Mouse (Mus musculus): ENCODE data around the gene Gpr15. TPM values are rescaled to one million over a fixed set of nuclear protein-coding genes. Genes with fewer than 3 reads are reported as not detected.

The Gpr15 gene
- polyA plus RNA-seq, 1 experiment from 2014 or later: not detected

- H3K27me3 ChIP-seq (replicated peaks; ENCODE audit: control insufficient read depth, insufficient read depth, low read length): no peaks in the 10 kb centered on the region
- H3K9ac ChIP-seq (ENCODE audit: low read length): no peak overlapping the region
- H3K27ac ChIP-seq (ENCODE audit: low read depth, low read length): no peak overlapping the region
- H3K4me2 ChIP-seq (ENCODE audit: low read length): no peak overlapping the region
- DNase-seq (ENCODE audit: low spot score): no peak
- H3K4me3 ChIP-seq (ENCODE audit: low read depth, low read length): no peak overlapping the region
- H3K36me3 ChIP-seq (ENCODE audit: control insufficient read depth, insufficient read depth, low read length): no peaks in the 10 kb centered on the region
- ATAC-seq: no peak
- WGBS: 91% methylated on average over 5 of the region's 5 CpGs
- H3K4me1 ChIP-seq (ENCODE audit: control insufficient read depth, insufficient read depth, low read length): no peaks in the 10 kb centered on the region
- no peaks in the 10 kb centered on the region for H3K9me3 ChIP-seq (replicated peaks; ENCODE audit: control insufficient read depth, low read length)
Measured at GRCm38 (mm10) chr16:58694091-58694490, 24.8 kb downstream of the Gpr15 start.

- no peak for ATAC-seq
- WGBS: 85% methylated on average over 5 of the region's 5 CpGs
- H3K27ac ChIP-seq (ENCODE audit: low read depth, low read length): no peak overlapping the region
Measured at GRCm38 (mm10) chr16:58690322-58690732, 28.5 kb downstream of the Gpr15 start.

GRCm38 (mm10) chr16:58689555-58690169 is 29.2 kb downstream of the Gpr15 start:
- Histone ChIP-seq H3K27ac (ENCODE audit: low read depth, low read length) (no peak overlapping the region), H3K27me3 (replicated peaks; ENCODE audit: control insufficient read depth, insufficient read depth, low read length) (no peaks in the 10 kb centered on the region), H3K9ac (ENCODE audit: low read length) (no peak overlapping the region), H3K4me1 (ENCODE audit: control insufficient read depth, insufficient read depth, low read length) (no peaks in the 10 kb centered on the region), H3K36me3 (ENCODE audit: control insufficient read depth, insufficient read depth, low read length) (no peaks in the 10 kb centered on the region), H3K4me2 (ENCODE audit: low read length) (no peak overlapping the region), H3K9me3 (replicated peaks; ENCODE audit: control insufficient read depth, low read length) (no peaks in the 10 kb centered on the region), H3K4me3 (ENCODE audit: low read depth, low read length) (no peak overlapping the region)
- no peak for DNase-seq (ENCODE audit: low spot score)
- 89% methylated on average over 5 of the region's 5 CpGs for WGBS
- ATAC-seq: no peak

More at GRCm38 (mm10) chr16:58690322-58690732, 28.5 kb downstream of the Gpr15 start:
- Histone ChIP-seq H3K9ac (ENCODE audit: low read length) (no peak overlapping the region), H3K4me1 (ENCODE audit: control insufficient read depth, insufficient read depth, low read length) (no peaks in the 10 kb centered on the region), H3K36me3 (ENCODE audit: control insufficient read depth, insufficient read depth, low read length) (no peaks in the 10 kb centered on the region), H3K9me3 (replicated peaks; ENCODE audit: control insufficient read depth, low read length) (no peaks in the 10 kb centered on the region), H3K4me2 (ENCODE audit: low read length) (no peak overlapping the region), H3K4me3 (ENCODE audit: low read depth, low read length) (no peak overlapping the region), H3K27me3 (replicated peaks; ENCODE audit: control insufficient read depth, insufficient read depth, low read length) (no peaks in the 10 kb centered on the region)
- DNase-seq (ENCODE audit: low spot score): no peak

- 91% methylated on average over 1 of the region's 1 CpGs for WGBS
- no peak for ATAC-seq
Measured at GRCm38 (mm10) chr16:58688534-58688933, 30.3 kb downstream of the Gpr15 start.

GRCm38 (mm10) chr16:58685548-58686537 is 33.0 kb downstream of the Gpr15 start:
- H3K27me3 ChIP-seq (replicated peaks; ENCODE audit: control insufficient read depth, insufficient read depth, low read length): no peaks in the 10 kb centered on the region
- ATAC-seq: no peak
- no peaks in the 10 kb centered on the region for H3K36me3 ChIP-seq (ENCODE audit: control insufficient read depth, insufficient read depth, low read length)
- no peak overlapping the region for H3K27ac ChIP-seq (ENCODE audit: low read depth, low read length)
- no peaks in the 10 kb centered on the region for H3K9me3 ChIP-seq (replicated peaks; ENCODE audit: control insufficient read depth, low read length)
- no peaks in the 10 kb centered on the region for H3K4me1 ChIP-seq (ENCODE audit: control insufficient read depth, insufficient read depth, low read length)
- H3K4me3 ChIP-seq (ENCODE audit: low read depth, low read length): no peak overlapping the region
- DNase-seq (ENCODE audit: low spot score): no peak
- 83% methylated on average over 20 of the region's 20 CpGs for WGBS
- H3K4me2 ChIP-seq (ENCODE audit: low read length): no peak overlapping the region
- H3K9ac ChIP-seq (ENCODE audit: low read length): no peak overlapping the region

More at GRCm38 (mm10) chr16:58688534-58688933, 30.3 kb downstream of the Gpr15 start:
- H3K36me3 ChIP-seq (ENCODE audit: control insufficient read depth, insufficient read depth, low read length): no peaks in the 10 kb centered on the region
- H3K9me3 ChIP-seq (replicated peaks; ENCODE audit: control insufficient read depth, low read length): no peaks in the 10 kb centered on the region
- H3K4me1 ChIP-seq (ENCODE audit: control insufficient read depth, insufficient read depth, low read length): no peaks in the 10 kb centered on the region
- no peak overlapping the region for H3K4me3 ChIP-seq (ENCODE audit: low read depth, low read length)
- no peak overlapping the region for H3K9ac ChIP-seq (ENCODE audit: low read length)
- no peak for DNase-seq (ENCODE audit: low spot score)
- no peak overlapping the region for H3K27ac ChIP-seq (ENCODE audit: low read depth, low read length)
- no peak overlapping the region for H3K4me2 ChIP-seq (ENCODE audit: low read length)
- no peaks in the 10 kb centered on the region for H3K27me3 ChIP-seq (replicated peaks; ENCODE audit: control insufficient read depth, insufficient read depth, low read length)

GRCm38 (mm10) chr16:58684537-58684936 is 34.3 kb downstream of the Gpr15 start:
- DNase-seq (ENCODE audit: low spot score): no peak
- Histone ChIP-seq H3K27ac (ENCODE audit: low read depth, low read length) (no peak overlapping the region), H3K4me1 (ENCODE audit: control insufficient read depth, insufficient read depth, low read length) (no peaks in the 10 kb centered on the region), H3K27me3 (replicated peaks; ENCODE audit: control insufficient read depth, insufficient read depth, low read length) (no peaks in the 10 kb centered on the region), H3K4me3 (ENCODE audit: low read depth, low read length) (no peak overlapping the region), H3K4me2 (ENCODE audit: low read length) (no peak overlapping the region), H3K9me3 (replicated peaks; ENCODE audit: control insufficient read depth, low read length) (no peaks in the 10 kb centered on the region), H3K9ac (ENCODE audit: low read length) (no peak overlapping the region), H3K36me3 (ENCODE audit: control insufficient read depth, insufficient read depth, low read length) (no peaks in the 10 kb centered on the region)
- ATAC-seq: no peak

GRCm38 (mm10) chr16:58683911-58684310 is 35.0 kb downstream of the Gpr15 start:
- H3K27ac ChIP-seq (ENCODE audit: low read depth, low read length): no peak overlapping the region
- H3K9ac ChIP-seq (ENCODE audit: low read length): no peak overlapping the region
- H3K4me2 ChIP-seq (ENCODE audit: low read length): no peak overlapping the region
- H3K36me3 ChIP-seq (ENCODE audit: control insufficient read depth, insufficient read depth, low read length): no peaks in the 10 kb centered on the region
- H3K4me1 ChIP-seq (ENCODE audit: control insufficient read depth, insufficient read depth, low read length): no peaks in the 10 kb centered on the region
- no peak for DNase-seq (ENCODE audit: low spot score)
- no peak overlapping the region for H3K4me3 ChIP-seq (ENCODE audit: low read depth, low read length)
- H3K27me3 ChIP-seq (replicated peaks; ENCODE audit: control insufficient read depth, insufficient read depth, low read length): no peaks in the 10 kb centered on the region
- no peak for ATAC-seq
- H3K9me3 ChIP-seq (replicated peaks; ENCODE audit: control insufficient read depth, low read length): no peaks in the 10 kb centered on the region
- 91% methylated on average over 4 of the region's 4 CpGs for WGBS

- Histone ChIP-seq H3K9me3 (replicated peaks; ENCODE audit: control insufficient read depth, low read length) (no peaks in the 10 kb centered on the region), H3K9ac (ENCODE audit: low read length) (no peak overlapping the region), H3K4me3 (ENCODE audit: low read depth, low read length) (no peak overlapping the region), H3K27me3 (replicated peaks; ENCODE audit: control insufficient read depth, insufficient read depth, low read length) (no peaks in the 10 kb centered on the region), H3K4me1 (ENCODE audit: control insufficient read depth, insufficient read depth, low read length) (no peaks in the 10 kb centered on the region), H3K4me2 (ENCODE audit: low read length) (no peak overlapping the region), H3K36me3 (ENCODE audit: control insufficient read depth, insufficient read depth, low read length) (no peaks in the 10 kb centered on the region; the same call in 1 of the 2 replicates), H3K27ac (ENCODE audit: low read depth, low read length) (no peak overlapping the region)
- ATAC-seq (no peak), DNase-seq (ENCODE audit: low spot score) (no peak)
- WGBS: 84% methylated on average over 7 of the region's 7 CpGs
Measured at GRCm38 (mm10) chr16:58682870-58683269, 36.0 kb downstream of the Gpr15 start.

GRCm38 (mm10) chr16:58682046-58682445 is 36.8 kb downstream of the Gpr15 start:
- ATAC-seq: no peak
- H3K4me1 ChIP-seq (ENCODE audit: control insufficient read depth, insufficient read depth, low read length): no peaks in the 10 kb centered on the region
- WGBS: 80% methylated on average over 6 of the region's 6 CpGs

More at GRCm38 (mm10) chr16:58682046-58682445, 36.8 kb downstream of the Gpr15 start:
- Histone ChIP-seq H3K36me3 (ENCODE audit: control insufficient read depth, insufficient read depth, low read length) (peaks cover 6% of the 10 kb centered on the region), H3K4me2 (ENCODE audit: low read length) (no peak overlapping the region), H3K27ac (ENCODE audit: low read depth, low read length) (no peak overlapping the region), H3K9ac (ENCODE audit: low read length) (no peak overlapping the region), H3K9me3 (replicated peaks; ENCODE audit: control insufficient read depth, low read length) (no peaks in the 10 kb centered on the region), H3K4me3 (ENCODE audit: low read depth, low read length) (no peak overlapping the region), H3K27me3 (replicated peaks; ENCODE audit: control insufficient read depth, insufficient read depth, low read length) (no peaks in the 10 kb centered on the region)
- DNase-seq (ENCODE audit: low spot score): no peak

Data from forebrain, embryonic 14.5 days (tissue).